ENCODE assay signal across 1 mouse cellular context in the genomic region with DNA sequence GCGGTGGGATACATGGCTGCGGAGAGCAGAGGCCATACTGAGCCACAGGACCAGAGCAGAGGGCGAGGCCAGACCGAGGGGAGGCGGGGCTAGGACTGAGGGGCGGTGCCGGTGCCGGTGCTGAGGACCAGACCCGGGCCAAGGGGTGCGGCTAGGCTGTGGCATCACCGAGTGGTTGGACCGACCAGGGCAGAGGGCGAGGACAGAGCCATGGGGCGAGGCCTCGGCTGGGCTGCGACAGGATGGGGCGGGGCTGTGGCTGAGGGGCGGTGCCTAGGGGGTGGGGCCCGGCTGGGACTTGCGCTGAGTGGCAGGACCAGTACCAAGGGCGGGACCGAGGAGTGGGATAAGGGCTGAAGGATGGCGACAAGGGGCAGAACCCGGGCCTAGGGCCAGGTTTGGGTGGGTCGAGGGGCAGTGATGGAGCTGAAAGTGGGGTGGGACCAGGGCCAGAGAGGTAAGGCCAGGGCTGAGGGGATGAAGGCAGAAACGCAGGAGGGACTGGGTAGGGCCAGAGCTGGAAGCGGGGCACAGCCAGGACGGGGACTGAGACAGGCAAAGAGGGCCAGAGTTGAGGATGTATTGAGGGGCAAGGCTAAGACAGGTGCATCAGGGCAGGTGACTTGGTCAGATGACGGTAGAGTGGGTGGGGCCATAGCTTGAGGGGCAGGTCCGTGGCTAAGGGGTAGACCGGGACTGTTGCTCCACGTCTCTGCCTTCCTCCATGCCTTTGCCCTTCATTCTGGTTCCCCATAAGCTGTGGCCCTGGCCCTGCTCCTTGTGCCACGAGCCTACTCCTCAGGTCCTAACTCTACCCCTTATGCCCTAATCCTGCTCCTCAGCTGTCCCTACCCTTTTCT.
TF ChIP-seq lines count a peak whose summit lies in the region.

No protein-coding gene starts in this region.

TF ChIP-seq in MEL, 35 proteins besides CTCF, POLR2A, EP300 and RAD21 (continued from another document):
- TF ChIP-seq USF2 (IDR thresholded peaks at IDR 0.05; ENCODE audit: borderline replicate concordance in 1 of 2, insufficient read depth in 1 of 2, low read depth in 1 of 2, low read length in 2 of 2): no peak
